Mouse (Mus musculus) CH12.LX (cell line): ENCODE results near the gene Dnajc4. TPM values are rescaled to one million over a fixed set of nuclear protein-coding genes. Genes with fewer than 3 reads are reported as not detected.
A peak's percentile ranks its signal among the peaks of the same experiment; 100 is the strongest.
"Not testable (repeated sequence)": the region's sequence is repeated elsewhere in the genome, so short reads cannot be mapped to it uniquely, and the experiment has no call there.

Experiments used
- DNase-seq: peaks from one replicate; pipeline ENCODE4 v3.0.0-alpha.2; 2013; ENCODE audit errors: extremely low read depth
- H3K27ac ChIP-seq: 2 replicates; pipeline ENCODE4 v1.5.1; 2012; ENCODE audit warnings: low read depth, mild to moderate bottlenecking, control low read depth, moderate library complexity; ENCODE audit not compliant: insufficient read depth
- H3K27me3 ChIP-seq: replicated peaks from 2 replicates; pipeline ENCODE3; 2012; ENCODE audit warnings: inconsistent platforms
- H3K36me3 ChIP-seq, 2 experiments: replicated peaks in 1 of 2; 2 replicates each; pipeline versions ENCODE3 to v1.6.1; 2012; ENCODE audit warnings: inconsistent platforms in 1 of 2, low read length in 1 of 2, mild to moderate bottlenecking in 1 of 2, mixed read lengths in 1 of 2, moderate library complexity in 1 of 2; ENCODE audit not compliant: control insufficient read depth in 1 of 2, insufficient read depth in 1 of 2
- H3K4me1 ChIP-seq, 2 experiments: 2 replicates each; pipeline ENCODE4 v1.6.1; 2012; ENCODE audit warnings: inconsistent platforms in 1 of 2, moderate library complexity in 1 of 2; ENCODE audit not compliant: insufficient read depth in 2 of 2, control insufficient read depth in 1 of 2
- H3K4me2 ChIP-seq: 2 replicates; pipeline ENCODE4 v1.6.1; 2012; ENCODE audit warnings: low read depth, mild to moderate bottlenecking, control low read depth; ENCODE audit not compliant: poor library complexity, insufficient read depth, severe bottlenecking
- H3K4me3 ChIP-seq, 3 experiments: fragments of 150-350 bp in 1 of 3; sonication (generic) in 1 of 3; replicated peaks in 1 of 3; 2 replicates each; pipeline versions ENCODE3 to v1.5.1; 2011 to 2012; ENCODE audit warnings: low read depth in 2 of 3, low read length in 2 of 3, mild to moderate bottlenecking in 2 of 3, moderate library complexity in 2 of 3, control low read depth in 1 of 3, improper control_type of control experiment in 1 of 3, inconsistent platforms in 1 of 3, mixed read lengths in 1 of 3; ENCODE audit not compliant: poor library complexity in 1 of 3
- H3K79me2 ChIP-seq: replicated peaks from 2 replicates; pipeline ENCODE4 v1.6.1; 2012; ENCODE audit warnings: mild to moderate bottlenecking, moderate library complexity; ENCODE audit not compliant: control insufficient read depth, poor library complexity, insufficient read depth, severe bottlenecking; ENCODE audit errors: extremely low read depth
- H3K9ac ChIP-seq: 2 replicates; pipeline ENCODE4 v1.6.1; 2012; ENCODE audit warnings: low read depth, mild to moderate bottlenecking, control low read depth, moderate library complexity; ENCODE audit not compliant: insufficient read depth
- H3K9me3 ChIP-seq: replicated peaks from 2 replicates; pipeline ENCODE3; 2012; ENCODE audit warnings: low read length, inconsistent platforms, mixed read lengths
- E2F4 ChIP-seq: IDR thresholded peaks from 2 replicates; pipeline ENCODE4 v1.6.1; 2011; ENCODE audit warnings: low read depth, low read length, improper control_type of control experiment; ENCODE audit not compliant: insufficient replicate concordance
- EP300 ChIP-seq: IDR thresholded peaks from 2 replicates; pipeline ENCODE4 v1.6.1; 2011; ENCODE audit warnings: low read length, improper control_type of control experiment
- ETS1 ChIP-seq: conservative IDR thresholded peaks from 2 replicates; pipeline ENCODE4 v1.6.1; 2012; ENCODE audit warnings: low read depth, mild to moderate bottlenecking, inconsistent platforms, low read length, improper control_type of control experiment, moderate library complexity
- GABPA ChIP-seq: IDR thresholded peaks from 2 replicates; pipeline ENCODE4 v1.6.1; 2012; ENCODE audit warnings: low read depth, low read length, improper control_type of control experiment, inconsistent platforms; ENCODE audit not compliant: insufficient replicate concordance
- HCFC1 ChIP-seq: IDR thresholded peaks from 2 replicates; pipeline ENCODE4 v1.6.1; 2012; ENCODE audit warnings: low read depth, mild to moderate bottlenecking, inconsistent platforms, low read length, improper control_type of control experiment
- IRF4 ChIP-seq: IDR thresholded peaks from 2 replicates; pipeline ENCODE4 v1.6.1; 2014; ENCODE audit warnings: low read depth, mild to moderate bottlenecking, inconsistent platforms, low read length, improper control_type of control experiment
- JUND ChIP-seq: conservative IDR thresholded peaks from 2 replicates; pipeline ENCODE4 v1.6.1; 2011; ENCODE audit warnings: low read depth, low read length, improper control_type of control experiment
- MAZ ChIP-seq: IDR thresholded peaks from 2 replicates; pipeline ENCODE4 v1.6.1; 2012; ENCODE audit warnings: low read depth, mild to moderate bottlenecking, inconsistent platforms, low read length, improper control_type of control experiment, moderate library complexity
- MYC ChIP-seq: IDR thresholded peaks from 2 replicates; pipeline ENCODE4 v1.6.1; 2011; ENCODE audit warnings: low read depth, mild to moderate bottlenecking, improper control_type of control experiment, low read length
- NELFE ChIP-seq: IDR thresholded peaks from 2 replicates; pipeline ENCODE4 v1.6.1; 2011; ENCODE audit warnings: low read depth, low read length, improper control_type of control experiment
- NRF1 ChIP-seq: IDR thresholded peaks from 2 replicates; pipeline ENCODE4 v1.6.1; 2014; ENCODE audit warnings: low read depth, mild to moderate bottlenecking, inconsistent platforms, low read length, improper control_type of control experiment, moderate library complexity
- POLR2AphosphoS2 ChIP-seq: IDR thresholded peaks from 2 replicates; pipeline ENCODE4 v1.6.1; 2011; ENCODE audit warnings: low read depth, low read length, improper control_type of control experiment
- SIN3A ChIP-seq: IDR thresholded peaks from 2 replicates; pipeline ENCODE4 v1.6.1; 2012; ENCODE audit warnings: low read length, improper control_type of control experiment, inconsistent platforms
- SMC3 ChIP-seq: IDR thresholded peaks from 2 replicates; pipeline ENCODE4 v1.6.1; 2011; ENCODE audit warnings: low read depth, low read length, improper control_type of control experiment
- TBP ChIP-seq: conservative IDR thresholded peaks from 2 replicates; pipeline ENCODE4 v1.6.1; 2011; ENCODE audit warnings: low read depth, low read length, improper control_type of control experiment
- TCF12 ChIP-seq: IDR thresholded peaks from 2 replicates; pipeline ENCODE4 v1.6.1; 2014; ENCODE audit warnings: low read depth, mild to moderate bottlenecking, inconsistent platforms, low read length, improper control_type of control experiment
- USF1 ChIP-seq: IDR thresholded peaks from 2 replicates; pipeline ENCODE4 v1.6.1; 2014; ENCODE audit warnings: low read depth, mild to moderate bottlenecking, inconsistent platforms, low read length, improper control_type of control experiment
- USF2 ChIP-seq: conservative IDR thresholded peaks from 2 replicates; pipeline ENCODE4 v1.6.1; 2011; ENCODE audit warnings: low read depth, low read length, improper control_type of control experiment
- ZC3H11A ChIP-seq: IDR thresholded peaks from 2 replicates; pipeline ENCODE4 v1.6.1; 2012; ENCODE audit warnings: low read depth, mild to moderate bottlenecking, inconsistent platforms, low read length, improper control_type of control experiment
- ZNF384 ChIP-seq: IDR thresholded peaks from 2 replicates; pipeline ENCODE4 v1.6.1; 2012; ENCODE audit warnings: low read depth, low read length, improper control_type of control experiment, inconsistent platforms
- dilution Hi-C: fragments of 300-500 bp; cut with MboI; formaldehyde crosslinking; loops from 2 replicates; pipeline ENCODE4 v1.14.3; 2020; ENCODE audit warnings: low sequenced_read_pairs; ENCODE audit not compliant: extremely low pct_unique_long_range_greater_than_20kb, extremely low pct_ligation_motif_present
- in situ Hi-C: fragments of 300-500 bp; cut with MboI; formaldehyde crosslinking; loops from 3 replicates; pipeline ENCODE4 v1.14.3; 2019; ENCODE audit warnings: low sequenced_read_pairs, low pct_ligation_motif_present, low pct_unique_long_range_greater_than_20kb, mixed read lengths
- polyA plus RNA-seq: library from polyadenylated mRNA; unstranded; fragments of >175 nt; gene quantifications from 2 replicates; pipeline ENCODE4 v1.2.1, GENCODE M21; 2012; ENCODE audit warnings: low read depth; ENCODE audit not compliant: insufficient read length
- total RNA-seq, 2 experiments: library from RNA; depleted of rRNA; stranded (reverse); fragments of 300-350 nt in 1 of 2; fragments of >200 nt in 1 of 2; gene quantifications; 2 replicates each; pipeline ENCODE4 v1.2.3; 2012 to 2014

Gene Dnajc4
- total and polyA plus RNA-seq, 3 experiments, result 6.2 to 13.9 (median 11.2) TPM

- Histone ChIP-seq H3K9me3 (no peaks in the 10 kb centered on the region), H3K36me3 (peaks cover 6 to 15% of the 10 kb centered on the region in 2 experiments), H3K27ac (peak overlapping the region; percentile 9; the same call in 1 of the 2 replicates), H3K27me3 (no peaks in the 10 kb centered on the region), H3K79me2 (no peaks in the 10 kb centered on the region), H3K4me3 (peak overlapping the region; percentile 6 to 69 (median 23)), H3K9ac (peak overlapping the region; percentile 46), H3K4me2 (peak overlapping the region; percentile 80), H3K4me1 (peaks cover 4 to 47% of the 10 kb centered on the region in 2 experiments)
- no peak for DNase-seq
- in situ Hi-C loops (no loop called here), dilution Hi-C loops (no loop called here)
- no peak for TF ChIP-seq MYC
- TF ChIP-seq NRF1, result no peak
- no peak for TF ChIP-seq POLR2AphosphoS2
- TF ChIP-seq TBP, result no peak
- no peak for TF ChIP-seq MAZ
- no peak for TF ChIP-seq HCFC1
- TF ChIP-seq GABPA, result no peak
- no peak for TF ChIP-seq IRF4
- TF ChIP-seq ZNF384, result no peak
- TF ChIP-seq ZC3H11A, result no peak
- no peak for TF ChIP-seq USF1
- TF ChIP-seq NELFE, result no peak
- no peak for TF ChIP-seq EP300
- no peak for TF ChIP-seq TCF12
- no peak for TF ChIP-seq E2F4
- TF ChIP-seq SMC3, result no peak
- no peak; the same call in 1 of the 2 replicates for TF ChIP-seq SIN3A
- TF ChIP-seq JUND, result no peak
- TF ChIP-seq USF2, result no peak
- TF ChIP-seq ETS1, result no peak
These were observed 819 bp upstream of the Dnajc4 start for GRCm38 (mm10) chr19:6993011-6993770.

GRCm38 (mm10) chr19:6991166-6991565 lies 1.2 kb downstream of the Dnajc4 start:
- H3K36me3 ChIP-seq, result peaks cover 3 to 11% of the 10 kb centered on the region in 2 experiments
- H3K79me2 ChIP-seq, H3K9ac ChIP-seq, DNase-seq, dilution Hi-C loops, H3K4me3 ChIP-seq, H3K4me2 ChIP-seq, H3K27ac ChIP-seq, H3K9me3 ChIP-seq, H3K27me3 ChIP-seq, in situ Hi-C loops: not testable (repeated sequence)
- peaks cover 7 to 39% of the 10 kb centered on the region in 2 experiments for H3K4me1 ChIP-seq
